Mouse (Mus musculus): ENCODE data around the gene Ccdc157.

Ccdc157 gene

DNA sequence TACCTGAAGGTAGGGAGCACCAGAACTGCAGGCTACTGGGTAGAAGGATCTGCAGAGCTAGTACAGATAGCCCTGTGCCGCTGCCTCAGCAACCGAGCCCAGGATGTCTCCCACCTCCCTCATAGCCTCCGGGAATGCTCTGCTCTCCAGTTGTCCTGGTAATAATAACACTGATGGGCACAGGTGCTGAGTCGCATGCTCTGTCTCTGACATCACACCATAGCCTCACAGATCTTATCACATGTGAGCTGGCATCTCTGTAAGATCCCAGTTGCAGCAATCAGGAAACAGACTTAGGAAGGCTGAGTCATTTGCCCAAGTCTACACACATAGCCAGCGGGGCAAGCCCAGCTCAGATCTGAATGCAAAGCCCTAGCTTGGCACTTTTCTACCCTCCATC, 58.2 kb downstream of the Ccdc157 start:
- DNase-seq (ENCODE audit: low spot score in 2 of 2), result no peak

DNA sequence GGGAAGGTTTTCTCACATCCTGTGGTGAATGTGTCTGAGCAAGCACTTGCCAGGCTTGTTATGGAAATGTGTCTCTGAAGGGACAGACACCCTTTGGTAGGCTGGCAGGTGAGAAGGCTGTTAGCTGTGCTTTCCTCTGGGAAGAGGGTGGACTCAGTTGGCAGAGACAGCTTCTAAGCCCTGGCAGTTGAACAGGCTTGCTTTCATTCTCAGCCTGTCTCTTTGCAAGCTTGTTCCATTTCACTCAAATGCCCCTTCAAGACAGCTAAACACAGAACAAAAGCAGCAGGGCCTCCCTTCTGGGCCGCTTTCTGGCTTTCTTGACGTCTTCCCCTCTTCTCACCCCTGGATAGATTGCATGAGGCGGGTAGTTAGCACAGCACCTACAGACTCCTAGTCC, 60.6 kb downstream of the Ccdc157 start:
- DNase-seq (ENCODE audit: low spot score in 2 of 2), result no peak

DNA sequence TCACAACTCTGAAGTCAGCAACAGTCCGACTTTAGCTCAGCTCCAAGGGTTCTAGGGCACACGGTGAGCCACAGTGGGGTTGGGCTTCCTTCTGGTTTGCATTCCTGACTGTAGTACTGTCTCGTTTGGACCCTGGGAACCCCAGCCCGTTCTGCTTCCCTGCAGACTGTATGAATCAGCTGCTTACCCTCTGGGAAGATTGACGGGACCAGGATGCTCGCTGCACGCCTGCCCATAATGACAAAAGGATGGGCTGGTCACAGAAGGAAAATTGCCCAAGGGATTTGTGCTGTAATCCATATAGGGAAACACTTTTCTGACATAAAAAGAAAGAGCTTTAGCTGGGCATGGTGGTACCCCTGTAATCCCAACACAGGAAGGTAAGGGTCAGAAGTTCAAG, 61.3 kb downstream of the Ccdc157 start:
- DNase-seq (ENCODE audit: low spot score in 2 of 2), result no peak

DNA sequence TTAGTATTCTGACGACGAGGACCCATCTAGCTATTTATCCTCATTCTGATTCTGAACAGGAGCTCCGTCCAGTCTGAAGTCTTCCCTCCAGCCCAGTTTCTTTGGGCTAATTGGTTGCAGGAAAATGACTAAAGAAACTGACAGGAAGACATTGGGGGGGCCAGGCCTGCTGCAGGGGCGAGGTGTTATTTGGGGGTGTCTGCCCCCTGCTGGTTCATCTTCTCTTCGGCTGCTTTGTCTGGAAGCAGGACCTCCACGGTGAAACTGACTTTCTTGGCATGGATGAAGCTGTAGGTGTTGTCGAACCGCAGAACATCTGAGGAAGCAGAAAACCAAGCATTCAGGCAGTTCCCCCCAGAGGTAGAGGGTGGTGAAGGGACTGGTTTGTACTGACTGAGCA, 62.0 kb downstream of the Ccdc157 start:
- peak; percentile 16 to 45 for DNase-seq (ENCODE audit: low spot score in 2 of 2)

DNA sequence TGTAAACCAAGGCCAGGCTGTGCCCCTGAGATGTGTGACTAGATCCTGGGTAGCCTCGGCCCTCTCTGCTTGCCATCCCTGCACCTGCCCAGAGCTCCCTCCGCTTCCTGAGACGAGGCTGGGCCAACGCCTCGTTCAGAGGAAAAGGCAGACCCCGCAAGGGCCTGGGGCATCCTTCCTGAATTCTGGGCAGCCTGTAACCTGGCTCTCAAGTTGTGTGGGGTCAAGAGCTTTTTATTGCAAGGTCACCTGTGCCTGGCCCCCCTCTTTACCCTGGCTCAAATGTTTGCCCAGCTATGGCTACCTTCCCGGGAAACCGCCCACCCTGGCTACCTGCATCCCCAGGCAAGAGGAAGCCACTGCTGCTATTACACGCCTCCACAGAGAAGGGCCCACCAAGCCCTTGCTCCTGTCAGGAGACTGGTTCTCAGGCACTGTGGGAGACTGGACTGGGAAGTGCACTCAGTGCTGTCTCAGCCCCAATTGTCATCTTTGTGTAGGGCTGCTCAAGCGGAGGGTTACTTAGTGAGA, 62.9 kb downstream of the Ccdc157 start:
- peak; percentile 15 to 24 for DNase-seq (ENCODE audit: low spot score in 2 of 2)

DNA sequence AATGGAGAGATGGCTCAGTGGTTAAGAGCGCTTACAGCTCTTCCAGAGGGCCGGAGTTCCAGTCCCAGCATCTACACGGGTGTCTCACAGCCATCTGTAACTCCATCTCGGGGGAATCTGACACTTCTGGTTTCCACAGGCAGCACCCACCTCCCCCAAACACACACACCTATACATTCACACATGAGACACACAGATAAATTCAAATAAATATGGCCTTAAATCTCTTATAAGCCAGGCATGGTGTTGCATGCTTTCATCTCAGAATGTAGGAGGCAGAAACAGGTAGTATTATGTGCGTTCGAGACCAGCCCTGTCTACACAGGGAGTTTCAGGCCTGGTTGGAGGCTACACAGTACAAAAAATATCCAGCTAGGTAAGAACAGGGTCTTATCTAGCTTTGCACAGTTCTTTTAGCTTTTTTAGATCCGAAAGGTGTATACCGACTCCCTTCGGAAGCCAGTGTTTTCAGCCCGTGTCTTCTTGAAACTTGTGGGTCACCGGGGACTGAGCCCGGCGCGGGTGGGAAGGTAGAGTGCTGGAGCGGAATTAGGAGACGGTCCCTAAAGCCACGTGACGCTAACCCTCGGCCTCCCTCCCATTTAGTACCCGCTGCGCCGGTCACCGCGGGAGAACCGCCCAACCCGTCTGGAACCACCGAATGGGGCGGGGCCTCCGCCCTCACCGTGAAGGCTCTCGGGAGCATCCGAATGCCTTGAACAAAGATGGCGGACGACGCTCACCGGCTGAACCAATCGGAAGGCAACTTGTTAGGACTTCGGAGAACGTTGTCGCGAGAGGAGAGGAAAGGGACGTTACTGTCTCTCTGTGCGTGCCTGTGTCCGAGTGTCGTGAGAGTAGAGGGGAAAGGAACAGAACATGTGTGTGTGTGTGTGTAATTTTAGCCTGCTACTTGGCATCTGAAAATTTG, 63.8 kb downstream of the Ccdc157 start:
- peak; percentile 90 to 92 for DNase-seq (ENCODE audit: low spot score in 2 of 2)

DNA sequence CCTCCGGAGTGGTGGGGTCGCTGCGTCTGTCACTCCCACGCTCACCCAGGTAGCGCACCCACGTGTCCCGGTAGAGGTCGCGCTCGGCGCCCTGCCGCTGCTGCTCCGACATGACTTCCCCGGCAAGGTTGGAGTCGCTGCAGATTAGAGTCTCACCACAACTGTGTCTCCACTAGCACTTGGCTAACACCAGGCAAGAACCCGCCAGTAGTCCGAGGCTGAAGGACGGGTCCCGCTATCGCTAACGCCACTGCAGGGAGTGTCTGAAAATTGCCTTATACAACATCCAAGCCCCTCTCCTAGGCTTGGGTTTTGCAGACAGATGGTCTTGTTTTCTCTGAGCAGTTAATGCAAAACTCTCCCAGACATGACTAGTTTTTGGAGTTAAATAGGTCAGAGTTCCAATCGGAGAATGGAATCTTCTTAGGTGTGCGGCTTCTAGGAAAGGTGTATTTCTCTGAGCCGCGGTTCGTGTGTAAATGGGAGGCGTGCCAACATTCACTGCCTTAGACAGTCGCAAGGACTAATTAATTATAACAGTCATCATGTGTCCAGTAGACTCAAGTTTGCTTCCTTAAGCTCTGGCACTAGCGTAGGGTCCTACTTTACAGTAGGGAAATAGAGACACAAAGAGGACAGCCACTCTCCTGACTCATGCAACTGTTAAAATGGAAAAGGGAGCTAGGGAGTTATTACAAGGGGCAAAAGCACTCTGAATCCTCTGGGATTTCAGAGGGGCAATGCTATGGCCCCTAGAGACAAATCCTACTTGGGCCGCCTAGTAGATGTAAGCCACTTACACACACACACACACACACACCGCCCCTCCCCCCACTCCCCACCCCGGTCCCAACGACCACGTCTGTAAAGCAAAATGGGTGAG, 64.7 kb downstream of the Ccdc157 start, which contains the start of gene Mtfp1:
TSS of gene Mtfp1 (minus strand) at position 275 of the 883 bp plus-strand sequence.
- peak; percentile 46 to 66 for DNase-seq (ENCODE audit: low spot score in 2 of 2)

DNA sequence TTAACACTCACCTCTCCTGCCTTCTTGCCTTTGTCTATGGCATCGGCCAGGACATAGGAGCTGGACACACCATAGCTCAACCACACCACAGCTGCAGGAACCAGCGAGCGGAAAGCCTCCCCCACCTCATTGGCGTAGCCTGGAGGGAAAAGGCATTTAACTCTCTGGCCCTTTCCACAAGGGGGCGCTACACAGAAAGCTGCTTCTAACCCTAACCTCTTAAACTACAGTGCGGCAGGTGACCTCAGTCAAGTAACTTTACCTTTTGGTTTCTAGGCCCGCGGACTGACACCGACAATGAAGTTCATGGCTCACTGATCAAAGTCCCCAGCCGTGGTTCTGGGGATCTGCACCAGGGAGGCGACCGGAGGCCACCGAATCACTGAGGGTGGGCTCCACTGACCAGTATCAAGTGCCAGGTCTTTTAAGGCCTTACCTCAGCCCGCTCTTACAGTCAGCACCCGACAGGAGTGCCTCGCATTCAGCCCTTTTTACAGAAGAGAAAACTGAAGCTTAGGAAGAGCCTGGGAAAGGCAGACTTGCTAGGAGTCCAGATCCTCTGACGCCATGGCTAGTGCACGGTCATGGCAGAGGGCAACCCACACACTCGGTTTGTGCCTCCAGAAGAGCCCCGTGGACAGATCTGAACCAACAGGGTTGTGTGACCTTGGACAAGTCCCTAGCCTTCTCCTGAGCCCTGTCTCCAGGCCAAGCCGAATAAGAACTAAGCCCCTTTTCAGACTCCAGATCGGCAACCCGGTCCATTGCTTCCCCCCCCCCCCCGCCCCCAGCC, 65.5 kb downstream of the Ccdc157 start:
- peak; percentile 48 to 67 for DNase-seq (ENCODE audit: low spot score in 2 of 2)

DNA sequence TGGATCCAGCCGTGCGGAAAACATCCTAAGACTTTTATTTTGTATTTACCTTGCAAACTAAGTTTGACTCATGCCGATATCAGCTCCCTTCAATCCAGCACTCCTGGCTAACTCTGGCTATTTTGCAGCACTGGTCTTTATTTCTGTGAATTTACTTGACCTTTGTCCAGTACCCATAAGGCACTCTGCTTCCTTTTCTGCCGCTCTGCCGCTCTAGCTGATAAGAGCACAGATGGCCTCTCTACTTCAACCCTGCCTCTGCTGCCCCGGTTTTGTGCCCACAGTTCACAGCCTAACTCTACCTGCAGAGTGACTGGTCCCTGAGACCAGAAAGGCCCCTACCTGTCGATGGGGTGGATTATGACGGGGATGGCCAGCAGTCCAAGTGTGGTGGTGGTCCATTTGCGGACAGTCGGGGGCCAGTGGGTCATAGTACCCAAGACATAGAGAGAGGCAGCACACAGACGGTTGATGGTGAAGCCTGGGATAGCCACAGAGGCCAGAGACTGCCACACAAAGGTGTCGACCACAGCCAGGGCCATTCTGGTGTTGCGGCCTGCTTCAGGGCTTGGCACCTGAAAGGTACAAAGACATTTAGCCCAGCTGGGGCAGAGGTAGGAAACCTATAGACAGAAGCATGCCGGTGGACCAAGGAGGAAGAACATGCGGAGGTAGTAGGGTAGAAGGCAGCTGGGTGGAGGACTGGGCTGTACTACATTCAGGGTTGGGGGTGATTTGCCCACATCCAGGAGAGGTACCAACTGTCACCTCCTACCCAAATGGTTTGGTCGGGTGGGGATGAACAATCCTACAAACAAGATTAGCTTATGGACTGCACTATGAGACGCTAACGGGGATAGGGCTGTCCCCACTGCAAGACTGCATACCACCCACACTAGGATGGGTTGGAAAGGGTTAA, 66.4 kb downstream of the Ccdc157 start:
- DNase-seq (ENCODE audit: low spot score in 2 of 2), result no peak
